Mouse (Mus musculus) erythroblast, embryonic 14.5 days (primary cell): ENCODE measurements around the gene Spo11.

Source experiments
- GATA1 ChIP-seq: IDR thresholded peaks from 2 replicates; pipeline ENCODE4 v1.6.1; 2012; ENCODE audit warnings: low read length, inconsistent platforms, mixed read lengths
- TAL1 ChIP-seq: IDR thresholded peaks from 3 replicates; pipeline ENCODE4 v1.6.1; 2012; ENCODE audit warnings: low read length, inconsistent platforms, mixed read lengths

DNA sequence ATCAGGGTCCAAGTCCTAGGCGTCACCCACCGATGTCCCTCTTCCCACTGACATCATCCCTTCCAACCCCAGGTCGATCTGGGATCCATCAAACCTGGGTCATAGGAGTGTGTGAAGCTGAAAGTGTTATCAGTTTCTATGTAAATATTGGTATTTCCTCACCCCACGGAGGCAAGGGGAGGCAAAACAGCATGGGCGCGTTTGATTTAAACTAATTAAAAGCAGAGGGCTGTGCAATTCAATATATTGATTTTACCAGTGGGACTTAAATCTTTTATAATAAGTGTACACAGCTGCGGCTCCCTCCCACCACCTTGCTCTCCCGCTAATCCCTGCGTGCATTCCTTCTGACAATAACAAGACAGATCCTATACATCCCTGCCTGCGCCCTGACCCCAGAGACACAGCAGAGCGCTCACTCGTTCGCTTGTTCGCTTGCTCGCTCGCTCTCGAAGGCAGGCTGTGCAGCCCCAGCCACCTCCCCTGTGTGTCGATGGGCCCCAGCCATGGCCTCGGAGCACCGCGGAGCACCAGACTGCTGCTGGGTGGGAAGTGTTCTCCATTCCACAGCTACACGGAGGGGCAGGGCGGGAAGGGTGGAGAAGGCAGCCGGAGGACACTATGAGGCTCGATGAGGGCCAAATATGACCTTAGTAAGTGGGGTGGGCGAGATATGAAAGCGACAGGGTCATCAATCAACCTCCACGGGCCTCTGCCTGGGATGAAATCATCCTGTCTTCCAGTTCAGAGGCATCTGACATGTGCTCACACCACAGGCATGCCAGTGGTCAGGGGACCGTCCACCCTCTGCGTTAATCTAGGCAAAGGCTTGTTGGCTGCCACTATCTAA lies 42.4 kb upstream of the Spo11 start:
- no peak for TF ChIP-seq GATA1
- no peak for TF ChIP-seq TAL1
